Comparison of ENCODE assay signal across 9 mouse cellular contexts in genomic region chr15:79326264-79326663, GRCm38 (mm10). TPM values are rescaled to one million over a fixed set of nuclear protein-coding genes. Genes with fewer than 3 reads are reported as not detected.
A peak's percentile ranks its signal among the peaks of the same experiment; 100 is the strongest.
DNase-seq lines count a peak whose midpoint lies in the region; ATAC-seq and TF ChIP-seq lines count a peak whose summit lies in the region.
"Had no signal": no experiment of that assay in that cellular context is flagged by ENCODE, and none has a peak within 500 bp of the region (broad histone marks: within the 10 kb centered on the region; RNA-seq: fewer than 3 reads in every experiment).

No protein-coding gene starts in this region.

- no peak for DNase-seq in forebrain, embryonic 10.5 days (ENCODE audit: extremely low spot score, low spot score)
- DNase-seq in kidney, adult 2 months = peak; percentile 54
- DNase-seq in lung, postnatal 25 days (ENCODE audit: low spot score) = peak; percentile 90
- no peak for DNase-seq in gastrocnemius, postnatal 10 days
- DNase-seq in frontal cortex, postnatal 14 days (ENCODE audit: low spot score in 2 of 2) = no peak
- no peak for DNase-seq in right cerebral cortex, adult 2 months (ENCODE audit: low spot score in 2 of 2)
- DNase-seq: cerebellum, adult 18-20 months had no signal

- H3K27me3 ChIP-seq in forebrain, embryonic 10.5 days (ENCODE audit: poor library complexity, severe bottlenecking) = no peaks in the 10 kb centered on the region
- no peaks in the 10 kb centered on the region for H3K27me3 ChIP-seq in forebrain, embryonic 12.5 days
- H3K27me3 ChIP-seq in ES-Bruce4 (ENCODE audit: control insufficient read depth, insufficient read depth, low read length, poor library complexity, severe bottlenecking) = no peaks in the 10 kb centered on the region
- no peaks in the 10 kb centered on the region for H3K27me3 ChIP-seq in kidney, adult 2 months (replicated peaks; ENCODE audit: control insufficient read depth, insufficient read depth, low read length)

- 92% methylated on average over 4 of the region's 4 CpGs for WGBS in forebrain, embryonic 10.5 days
- WGBS in forebrain, embryonic 12.5 days = 84% methylated on average over 4 of the region's 4 CpGs
- whole genome bisulfite sequencing in kidney, adult 2 months = 27% methylated on average over 4 of the region's 4 CpGs

- no peak for ATAC-seq in forebrain, embryonic 12.5 days (ENCODE audit: low FRiP score)

- no peak for TF ChIP-seq POLR2A in ES-Bruce4 (IDR thresholded peaks at IDR 0.05; ENCODE audit: insufficient read depth, low read length)
- TF ChIP-seq POLR2A in kidney, adult 2 months (IDR thresholded peaks at IDR 0.05; ENCODE audit: low read depth, low read length) = no peak

- no peak for TF ChIP-seq CTCF in ES-Bruce4 (IDR thresholded peaks at IDR 0.05; ENCODE audit: low read depth, low read length)
- TF ChIP-seq CTCF in kidney, adult 2 months (conservative IDR thresholded peaks at IDR 0.05; ENCODE audit: insufficient read depth, insufficient read length, low read depth, low read length) = no peak

- H3K4me2 ChIP-seq in forebrain, embryonic 12.5 days = no peak overlapping the region

- H3K9me3 ChIP-seq in forebrain, embryonic 10.5 days = no peaks in the 10 kb centered on the region
- no peaks in the 10 kb centered on the region for H3K9me3 ChIP-seq in forebrain, embryonic 12.5 days
- no peaks in the 10 kb centered on the region for H3K9me3 ChIP-seq in ES-Bruce4 (replicated peaks; ENCODE audit: control insufficient read depth, insufficient read depth, low read length, poor library complexity, severe bottlenecking)

- H3K4me3 ChIP-seq in forebrain, embryonic 10.5 days = peak overlapping the region; percentile 16; the same call in 1 of the 2 replicates
- H3K4me3 ChIP-seq in forebrain, embryonic 12.5 days (replicated peaks) = no peak overlapping the region
- H3K4me3 ChIP-seq in ES-Bruce4 (ENCODE audit: low read depth, low read length) = no peak overlapping the region
- H3K4me3 ChIP-seq in kidney, adult 2 months (ENCODE audit: insufficient read depth, low read depth, low read length) = no peak overlapping the region

- no peak overlapping the region for H3K9ac ChIP-seq in forebrain, embryonic 12.5 days
- H3K9ac ChIP-seq in ES-Bruce4 (ENCODE audit: low read depth, poor library complexity, severe bottlenecking) = 0 out of 2 replicates have a peak overlapping the region, but pooled peaks have one; percentile 72

- H3K36me3 ChIP-seq in forebrain, embryonic 10.5 days (replicated peaks) = no peaks in the 10 kb centered on the region
- no peaks in the 10 kb centered on the region for H3K36me3 ChIP-seq in forebrain, embryonic 12.5 days (replicated peaks)
- H3K36me3 ChIP-seq in ES-Bruce4 (ENCODE audit: control insufficient read depth, insufficient read depth, low read length, poor library complexity, severe bottlenecking) = no peaks in the 10 kb centered on the region
- H3K36me3 ChIP-seq in kidney, adult 2 months (ENCODE audit: control insufficient read depth, insufficient read depth, low read length) = no peaks in the 10 kb centered on the region

- no peak for TF ChIP-seq EP300 in ES-Bruce4 (IDR thresholded peaks at IDR 0.05; ENCODE audit: insufficient read depth, low read depth, low read length)

- H3K4me1 ChIP-seq in forebrain, embryonic 10.5 days = peaks cover 59% of the 10 kb centered on the region
- peaks cover 28% of the 10 kb centered on the region for H3K4me1 ChIP-seq in forebrain, embryonic 12.5 days
- peaks cover 2% of the 10 kb centered on the region for H3K4me1 ChIP-seq in ES-Bruce4 (ENCODE audit: control insufficient read depth, insufficient read depth, low read length)
- H3K4me1 ChIP-seq in kidney, adult 2 months (ENCODE audit: control insufficient read depth, insufficient read depth, low read length) = peaks cover 13% of the 10 kb centered on the region

- H3K27ac ChIP-seq in forebrain, embryonic 10.5 days = peak overlapping the region; percentile 94; the same call in 1 of the 2 replicates
- no peak overlapping the region for H3K27ac ChIP-seq in forebrain, embryonic 12.5 days
- H3K27ac ChIP-seq in ES-Bruce4 (ENCODE audit: insufficient read depth, low read length) = no peak overlapping the region
- no peak overlapping the region for H3K27ac ChIP-seq in kidney, adult 2 months (ENCODE audit: insufficient read depth, low read depth, low read length)

RNA-seq across cellular contexts. Expression of gene Pla2g6, which starts 1.9 kb away (rescaled TPM):
- polyA plus RNA-seq in forebrain, embryonic 10.5 days (2016; fragmentation: Nextera tagmentation; extraction: Ambion mirVana) = 20.9 and 22.8 TPM in 2 replicates
- polyA plus RNA-seq in forebrain, embryonic 12.5 days (2016; fragmentation: Nextera tagmentation; extraction: Ambion mirVana) = 30.1 and 30.8 TPM in 2 replicates
- polyA plus RNA-seq in ES-Bruce4 (2011; ENCODE audit: insufficient read depth, insufficient read length, low read depth, missing spikeins) = 40.2 and 40.6 TPM in 2 replicates
- 24.6 and 28.7 TPM in 2 replicates for polyA plus RNA-seq in kidney, adult 2 months (2012; rRNA removed)
- total RNA-seq in gastrocnemius, postnatal 10 days (2021) = 1 to 10 TPM; 9.2 to 9.8 TPM

RNA-seq across cellular contexts. Expression of gene Maff, which starts 20.2 kb away (rescaled TPM):
- 1.5 and 1.6 TPM in 2 replicates for polyA plus RNA-seq in forebrain, embryonic 10.5 days (2016; fragmentation: Nextera tagmentation; extraction: Ambion mirVana)
- polyA plus RNA-seq in forebrain, embryonic 12.5 days (2016; fragmentation: Nextera tagmentation; extraction: Ambion mirVana) = 1.2 and 2.0 TPM in 2 replicates
- 12.3 and 14.5 TPM in 2 replicates for polyA plus RNA-seq in ES-Bruce4 (2011; ENCODE audit: insufficient read depth, insufficient read length, low read depth, missing spikeins)
- polyA plus RNA-seq in kidney, adult 2 months (2012; rRNA removed) = 1.2 and 1.3 TPM in 2 replicates
- 1 to 10 TPM; 2.0 to 2.6 TPM for total RNA-seq in gastrocnemius, postnatal 10 days (2021)

RNA-seq across cellular contexts. Expression of gene Baiap2l2, which starts 40.9 kb away (rescaled TPM):
- 1.6 and 2.2 TPM in 2 replicates for polyA plus RNA-seq in forebrain, embryonic 10.5 days (2016; fragmentation: Nextera tagmentation; extraction: Ambion mirVana)
- 0.96 and 1.4 TPM in 2 replicates for polyA plus RNA-seq in forebrain, embryonic 12.5 days (2016; fragmentation: Nextera tagmentation; extraction: Ambion mirVana)
- 0.69 and 1.8 TPM in 2 replicates for polyA plus RNA-seq in ES-Bruce4 (2011; ENCODE audit: insufficient read depth, insufficient read length, low read depth, missing spikeins)
- polyA plus RNA-seq in kidney, adult 2 months (2012; rRNA removed) = 113 and 170 TPM in 2 replicates
- total RNA-seq in gastrocnemius, postnatal 10 days (2021) = 1 to 10 TPM; 3.1 to 3.6 TPM

Comparison
In these comparisons a context has a peak if more than half of its experiments do, and no peak if none do; other contexts are left out.
1. DNase-seq: peak in kidney, adult 2 months (single experiment) and lung, postnatal 25 days (single experiment); none in forebrain, embryonic 10.5 days (single experiment), gastrocnemius, postnatal 10 days (single experiment), frontal cortex, postnatal 14 days (0 of 2) and right cerebral cortex, adult 2 months (0 of 2).
2. RNA of gene Baiap2l2, which starts 40.9 kb away (polyA plus RNA-seq): 113 to 170 TPM in kidney, adult 2 months; 1.6 to 2.2 TPM in forebrain, embryonic 10.5 days, 0.96 to 1.4 TPM in forebrain, embryonic 12.5 days and 0.69 to 1.8 TPM in ES-Bruce4; every median in the first group is over 10 times any median in the second.